Mouse (Mus musculus) stomach, postnatal 0 days (tissue): ENCODE results near the gene Emc8.

Experiments used
- CTCF ChIP-seq: IDR thresholded peaks from 2 replicates; pipeline ENCODE4 v1.5.1; 2016; ENCODE audit warnings: antibody characterized with exemption, low read depth, mild to moderate bottlenecking, moderate library complexity
- EP300 ChIP-seq: optimal IDR thresholded peaks from 2 replicates; pipeline ENCODE3; 2016; ENCODE audit warnings: antibody characterized with exemption

GRCm38 (mm10) chr8:120627298-120627697, 41.1 kb downstream of the Emc8 start:
- no peak for TF ChIP-seq CTCF
- TF ChIP-seq EP300 = no peak
